Mouse (Mus musculus): ENCODE data around the gene Fkbp11.

GRCm38 (mm10) chr15:98749093-98749492 is 21.1 kb upstream of the Fkbp11 start:
- TF ChIP-seq CTCF (IDR thresholded peaks at IDR 0.05; ENCODE audit: low read depth) = no peak
- no peak for TF ChIP-seq EP300 (IDR thresholded peaks at IDR 0.05; ENCODE audit: low read depth)
